Mouse (Mus musculus) left cerebral cortex, postnatal 25 days (tissue): ENCODE measurements at regions not wholly inside any gene's neighbourhood (a gene's known extent, or its start where the extent isn't known, plus 50 kb on each side); places are given as distances from the start of the nearest gene placed in this dataset.

Experiments
- DNase-seq, 2 experiments: peaks; one replicate each; pipeline ENCODE4 v3.0.0; 2022; ENCODE audit warnings: low spot score in 2 of 2, mixed read lengths in 1 of 2
- intact Hi-C: fragments of 180-260 bp; cut with DNase I; formaldehyde crosslinking; loops from one replicate; pipeline ENCODE4 v1.15.1; 2025

- DNase-seq = peak; percentile 34 to 74
- intact Hi-C loops = no loop called here
Measured at GRCm38 (mm10) chr10:23626201-23626600, 160.9 kb downstream of the Rps12 start.

- peak in 1 of 2 experiments; percentile 44 for DNase-seq
- intact Hi-C loops = loop anchor here (5.0 to 10.0 kb wide), 2 partner anchors 165 to 527 kb away; no protein-coding TSS in a partner anchor
Measured at GRCm38 (mm10) chr10:23612030-23612429, 175.0 kb downstream of the Rps12 start.

DNA sequence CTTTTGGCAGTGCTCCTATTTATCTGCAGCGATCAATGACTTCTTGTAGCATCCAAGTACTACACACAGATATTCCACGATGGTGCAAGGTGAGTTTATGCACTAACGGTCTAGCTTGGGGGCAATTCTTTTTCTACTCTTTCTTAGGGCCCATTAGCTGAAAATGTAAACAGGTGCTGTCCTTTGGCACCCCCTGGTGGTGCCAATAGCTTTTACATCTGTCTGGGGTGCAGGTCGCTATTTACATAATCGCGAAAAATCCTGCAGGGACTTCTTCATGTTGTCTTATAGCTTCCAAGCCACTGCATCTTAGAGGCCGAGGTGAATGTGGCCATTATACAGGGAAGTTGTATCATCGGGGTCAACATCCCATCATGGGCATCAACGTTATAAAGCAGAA is 175.9 kb downstream of the Rps12 start:
- peak; percentile 58 to 66 for DNase-seq
- intact Hi-C loops = loop anchor here (2.0 to 10.0 kb wide), 3 partner anchors 166 to 526 kb away; no protein-coding TSS in a partner anchor

DNA sequence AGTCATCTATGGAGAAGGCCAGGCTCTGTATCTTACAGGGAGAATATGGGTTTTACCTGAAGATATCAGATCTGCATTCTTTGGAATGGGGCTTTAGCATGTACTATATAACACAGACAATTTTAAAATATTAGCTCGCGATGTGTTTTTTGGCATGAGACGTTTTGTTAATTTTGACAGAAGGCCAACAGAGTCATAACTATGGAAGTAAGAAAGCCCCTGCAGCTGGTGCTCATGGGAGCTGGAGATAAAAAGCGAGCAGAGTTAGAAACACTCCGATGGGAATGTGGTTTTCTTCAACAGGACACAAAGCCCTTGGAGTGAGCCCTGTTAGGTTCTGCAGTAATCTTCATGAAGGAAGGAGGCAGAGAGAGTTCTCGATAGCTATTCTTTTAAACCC is 176.6 kb downstream of the Rps12 start:
- DNase-seq = no peak
- intact Hi-C loops = loop anchor here (2.0 to 10.0 kb wide), 3 partner anchors 167 to 526 kb away; no protein-coding TSS in a partner anchor

DNA sequence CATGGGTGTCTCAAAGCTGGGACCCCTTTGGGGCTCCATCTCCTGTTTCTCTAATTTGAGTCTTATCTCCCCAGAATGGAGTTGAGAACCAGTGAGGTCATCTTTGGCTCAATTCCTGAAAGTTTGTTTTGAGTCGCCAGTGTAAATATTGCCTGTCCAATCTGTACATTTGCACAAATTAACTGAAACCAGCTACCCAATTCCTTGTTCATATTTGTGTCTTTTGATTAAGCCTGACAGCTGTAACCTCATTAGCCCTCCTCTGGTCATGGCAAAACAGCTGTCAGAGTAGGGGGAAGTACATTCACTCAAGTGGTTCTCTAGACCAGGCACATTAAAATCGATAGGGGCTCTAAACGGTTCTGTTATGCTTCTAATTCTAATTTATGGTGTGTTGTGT is 177.0 kb downstream of the Rps12 start:
- intact Hi-C loops = loop anchor here (2.0 to 10.0 kb wide), 3 partner anchors 167 to 525 kb away; no protein-coding TSS in a partner anchor
- DNase-seq = no peak

- intact Hi-C loops = loop anchor here (5.0 kb wide), 1 partner anchor 262 kb away; no protein-coding TSS in a partner anchor
- peak; percentile 34 to 42 for DNase-seq
Measured at GRCm38 (mm10) chr10:23609270-23609914, 177.7 kb downstream of the Rps12 start.

- intact Hi-C loops = no loop called here
- no peak for DNase-seq
Measured at GRCm38 (mm10) chr10:23600701-23601100, 186.4 kb downstream of the Rps12 start.

DNA sequence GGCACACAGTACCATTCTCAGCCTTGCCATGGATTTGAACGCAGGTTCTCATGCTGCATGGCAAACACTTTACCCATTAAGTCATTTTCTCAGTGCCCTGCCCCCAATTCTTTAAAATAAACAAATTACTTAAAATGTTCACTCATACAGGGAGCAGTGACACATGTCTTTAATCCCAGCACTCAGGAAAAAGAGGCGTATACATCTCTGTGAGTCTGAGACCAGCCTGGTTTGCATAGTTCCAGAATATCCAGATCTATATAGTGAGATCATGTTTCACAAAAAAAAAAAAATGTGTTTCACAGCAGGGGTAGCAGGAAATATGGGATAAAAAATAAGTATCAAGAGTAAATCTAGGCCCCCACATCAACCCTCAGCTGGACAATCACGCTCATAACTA is 191.5 kb downstream of the Rps12 start:
- intact Hi-C loops = no loop called here
- no peak for DNase-seq

DNA sequence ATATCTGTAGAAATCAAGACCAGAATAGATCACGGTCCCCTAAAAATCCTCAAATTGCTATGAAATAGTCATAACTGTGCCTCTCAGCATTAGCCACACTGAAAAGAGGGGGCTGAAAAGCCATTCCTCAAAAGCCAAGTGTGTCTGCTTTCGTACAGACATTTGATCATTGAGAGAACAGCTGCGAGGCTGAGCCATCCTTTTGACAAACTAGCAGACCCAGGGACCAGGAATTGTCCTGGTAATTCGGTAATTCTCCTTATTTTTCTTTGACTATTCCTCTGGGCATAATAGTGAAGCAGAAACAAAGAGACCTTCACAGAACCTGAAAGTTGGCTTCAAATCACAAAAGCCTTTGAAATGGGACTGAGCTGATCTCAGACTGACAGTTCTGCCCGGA is 206.8 kb downstream of the Rps12 start:
- DNase-seq = no peak
- intact Hi-C loops = no loop called here

- intact Hi-C loops = no loop called here
- DNase-seq = no peak
Measured at GRCm38 (mm10) chr10:23571013-23571412, 216.1 kb downstream of the Rps12 start.

DNA sequence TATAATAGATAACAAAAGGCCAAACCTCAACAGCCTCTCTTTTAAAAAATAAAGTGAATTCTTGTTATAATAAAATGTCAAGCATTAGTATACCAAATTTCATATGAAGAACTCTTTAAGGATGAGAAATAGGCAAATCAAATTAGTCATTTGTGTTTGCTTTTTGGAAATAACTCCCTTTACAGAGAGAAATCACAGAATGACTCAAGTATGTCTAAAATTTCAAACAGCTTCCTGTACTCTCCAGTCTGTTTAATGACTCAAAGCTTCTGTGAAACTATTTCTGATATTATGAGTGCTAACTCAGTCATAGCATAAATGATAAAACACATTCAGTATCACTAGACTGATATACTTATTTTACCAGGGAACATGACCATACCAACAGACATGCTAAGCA is 217.7 kb downstream of the Rps12 start:
- no peak for DNase-seq
- intact Hi-C loops = no loop called here

- intact Hi-C loops = no loop called here
- no peak for DNase-seq
Measured at GRCm38 (mm10) chr10:23562273-23562885, 211.8 kb upstream of the Eya4 start.

- no peak for DNase-seq
- intact Hi-C loops = no loop called here
Measured at GRCm38 (mm10) chr10:23559980-23560658, 209.5 kb upstream of the Eya4 start.

- DNase-seq = no peak
- intact Hi-C loops = no loop called here
Measured at GRCm38 (mm10) chr10:23557828-23558227, 207.2 kb upstream of the Eya4 start.

GRCm38 (mm10) chr10:23549207-23549606 is 198.6 kb upstream of the Eya4 start:
- no peak for DNase-seq
- intact Hi-C loops = no loop called here

GRCm38 (mm10) chr10:23548322-23548721 is 197.7 kb upstream of the Eya4 start:
- DNase-seq = no peak
- intact Hi-C loops = no loop called here

- no peak for DNase-seq
- intact Hi-C loops = no loop called here
Measured at GRCm38 (mm10) chr10:23542712-23543111, 192.1 kb upstream of the Eya4 start.

DNA sequence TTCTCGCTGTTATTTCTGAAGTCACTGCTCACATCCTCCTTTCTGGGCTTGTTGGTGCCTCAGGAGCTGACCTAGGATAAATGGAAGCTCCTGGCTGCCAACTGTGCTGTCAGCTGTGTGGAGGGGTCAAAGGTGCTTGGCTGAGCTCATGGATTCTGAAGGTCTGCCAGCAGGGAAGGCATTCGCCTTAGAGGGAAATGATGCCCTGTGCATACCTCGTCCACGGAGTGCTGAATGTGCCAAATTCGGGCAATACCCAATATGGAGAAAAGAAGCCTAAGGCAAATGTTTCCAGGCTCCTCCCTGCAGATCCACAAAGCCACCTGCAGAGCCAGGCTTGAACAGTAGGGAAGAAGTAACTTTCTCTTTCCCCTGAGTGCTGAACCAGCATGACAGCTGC is 191.3 kb upstream of the Eya4 start:
- intact Hi-C loops = no loop called here
- DNase-seq = no peak

DNA sequence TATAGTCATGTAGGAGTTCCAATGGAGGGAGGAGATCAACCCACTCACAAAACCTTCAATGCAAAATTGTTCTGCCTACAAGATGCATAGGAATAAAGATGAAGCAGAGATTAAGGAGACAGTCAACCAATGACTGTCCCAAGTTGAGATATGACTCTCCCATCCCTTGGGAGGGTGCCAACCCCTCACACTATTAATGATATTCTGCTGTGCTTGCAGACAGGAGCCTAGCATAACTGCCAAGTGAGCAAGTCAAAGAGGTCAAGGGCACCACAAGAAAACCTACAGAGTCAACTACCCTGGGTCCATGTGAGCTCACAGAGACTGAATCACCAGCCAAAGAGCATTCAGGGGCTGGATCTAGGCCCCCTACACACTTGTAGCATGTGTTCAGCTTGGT is 184.1 kb upstream of the Eya4 start:
- intact Hi-C loops = no loop called here
- DNase-seq = no peak

- no peak for DNase-seq
- intact Hi-C loops = no loop called here
Measured at GRCm38 (mm10) chr10:23531964-23532758, 181.6 kb upstream of the Eya4 start.
